Mouse (Mus musculus) MN1 (cell line): ENCODE measurements around the gene Gif.

ENCODE experiments used
- DNase-seq: peaks from one replicate; pipeline ENCODE4 v3.0.0-alpha.2; 2016; ENCODE audit warnings: low spot score

The Gif gene

DNA sequence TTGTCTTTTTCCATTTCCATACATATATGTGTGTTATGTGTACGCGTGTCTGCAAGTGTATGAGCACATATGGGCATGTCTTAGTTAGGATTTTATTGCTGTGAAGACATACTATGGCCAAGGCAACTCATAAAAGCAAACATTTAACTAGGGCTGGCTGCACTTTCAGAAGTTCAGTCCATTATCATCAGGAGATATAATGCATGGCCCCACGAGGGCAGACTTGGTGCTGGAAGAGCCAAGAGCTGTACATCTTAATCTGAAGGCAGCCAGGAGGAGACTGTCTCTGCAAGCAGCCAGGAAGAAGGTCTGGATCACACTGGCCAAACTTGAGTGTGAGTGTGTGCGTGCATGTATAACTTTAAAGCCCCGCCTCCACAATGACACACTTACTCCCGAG, 47.1 kb downstream of the Gif start:
- no peak for DNase-seq

GRCm38 (mm10) chr19:11800531-11801315, 53.4 kb downstream of the Gif start:
- DNase-seq = peak; percentile 7

DNA sequence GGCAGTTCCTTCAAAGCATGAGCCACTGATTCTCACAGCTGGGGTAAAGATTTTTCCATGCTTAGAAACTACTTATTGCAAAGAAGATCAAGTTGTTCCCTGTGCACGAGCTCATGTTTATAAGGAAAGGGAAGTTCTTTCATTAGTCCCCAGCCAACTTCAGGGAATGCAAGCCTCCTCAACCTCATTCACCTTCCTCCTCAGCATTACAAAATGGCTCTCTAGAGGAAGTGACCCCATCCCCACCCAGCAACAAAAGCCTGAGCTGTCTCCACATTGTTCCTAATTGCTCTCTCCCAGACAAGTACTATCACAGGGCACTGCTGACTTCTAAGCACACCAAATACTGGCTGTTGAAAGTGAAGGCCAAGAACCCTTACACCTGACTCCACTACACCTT, 57.1 kb downstream of the Gif start:
- DNase-seq = no peak

DNA sequence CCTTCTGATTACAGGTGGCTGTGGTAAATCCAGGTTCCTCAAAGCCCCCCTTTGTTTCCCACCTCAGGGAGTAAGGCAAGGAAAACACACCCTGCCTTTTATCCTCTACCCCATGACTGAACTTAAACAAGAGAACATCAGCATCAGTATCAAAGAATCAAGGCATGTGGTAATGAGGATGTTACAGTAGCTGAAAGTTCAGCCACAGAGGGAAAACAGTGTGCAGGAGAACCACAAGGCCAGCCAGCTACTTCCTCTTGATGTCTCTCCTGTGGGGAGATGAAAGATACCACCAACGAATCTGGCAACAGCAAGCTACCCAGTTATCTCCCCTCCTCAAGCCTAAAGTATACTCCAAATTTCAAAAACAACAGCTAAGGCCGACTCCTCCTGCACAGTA, 59.9 kb downstream of the Gif start:
- DNase-seq = no peak

- no peak for DNase-seq
Observed at GRCm38 (mm10) chr19:11807822-11808221, 60.5 kb downstream of the Gif start.

DNA sequence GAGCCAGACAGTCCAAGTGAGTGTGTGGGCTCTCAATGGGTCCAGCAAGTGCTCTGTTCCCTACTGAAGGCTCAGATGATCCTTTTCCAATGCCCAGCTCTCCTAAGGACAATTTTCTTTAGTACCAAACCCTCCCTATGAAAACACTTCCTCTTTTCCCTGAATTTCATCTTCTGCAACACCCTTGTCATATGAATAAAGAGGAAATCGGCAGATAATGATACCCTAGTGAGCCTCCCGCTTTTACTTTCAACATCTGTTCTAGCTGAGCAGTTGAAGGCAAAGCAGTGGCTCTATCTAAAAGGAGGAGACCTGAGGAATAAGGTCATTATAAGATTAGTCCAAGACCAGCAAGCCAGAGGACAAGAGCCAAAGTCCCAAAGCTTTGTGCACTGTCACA, 61.1 kb downstream of the Gif start:
- DNase-seq = no peak

GRCm38 (mm10) chr19:11810003-11810758, 62.8 kb downstream of the Gif start:
- DNase-seq = no peak

DNA sequence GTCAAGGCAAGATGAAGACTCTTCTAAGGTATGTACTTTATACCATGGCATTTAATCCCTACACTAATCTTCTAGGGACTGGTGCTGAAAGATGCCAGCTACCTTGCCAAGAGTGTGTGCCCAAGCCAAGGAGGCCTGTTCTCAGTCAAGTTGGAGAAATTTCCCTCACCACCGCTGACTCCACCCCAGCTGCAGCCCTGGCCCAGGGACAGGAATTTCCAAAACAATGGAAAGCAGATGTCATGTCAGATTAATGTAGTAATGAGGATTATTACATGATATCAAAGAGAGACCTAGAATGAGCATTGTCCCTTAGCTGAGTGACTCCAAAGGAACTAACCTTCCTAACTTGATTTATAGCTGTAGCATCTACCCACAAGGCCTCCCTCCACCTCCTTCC, 63.5 kb downstream of the Gif start:
- DNase-seq = no peak

DNA sequence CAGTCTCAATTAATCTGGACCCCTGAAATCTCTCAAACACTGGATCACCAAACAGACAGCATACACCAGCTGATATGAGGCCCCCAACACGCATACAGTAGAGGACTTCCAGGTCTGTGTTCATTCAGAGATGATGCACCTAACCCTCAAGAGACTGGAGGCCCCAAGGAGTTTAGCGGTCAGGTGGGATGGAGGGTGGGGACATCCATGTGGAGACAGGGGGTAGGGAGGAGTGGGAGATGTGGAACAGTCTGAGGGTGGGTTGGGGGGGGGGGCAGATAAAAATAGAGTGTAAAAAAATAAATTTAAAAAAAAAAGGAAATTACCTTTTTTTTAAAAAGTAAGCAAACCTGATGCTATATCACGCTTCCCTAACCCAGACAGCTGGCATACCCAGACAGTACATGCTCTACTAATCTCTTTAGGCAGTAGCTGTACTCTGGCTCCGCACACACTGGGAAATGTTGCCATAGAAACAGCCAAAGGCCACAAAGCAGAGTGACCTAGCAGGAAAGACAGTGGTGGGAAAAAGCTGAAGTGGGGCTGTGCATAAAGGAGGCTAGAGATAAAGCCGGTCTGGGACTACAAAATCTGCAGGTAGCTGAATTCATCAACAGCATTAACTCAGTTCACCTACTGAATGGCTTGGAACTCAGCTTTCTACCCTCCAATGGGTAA, 64.5 kb downstream of the Gif start:
- DNase-seq = no peak
